Mouse (Mus musculus) kidney, embryonic 16.5 days (tissue): Measurements from ENCODE around the gene March7. TPM values are rescaled to one million over a fixed set of nuclear protein-coding genes. Genes with fewer than 3 reads are reported as not detected.

Experiments
- ATAC-seq: fragments of 200-750 bp; cut with Nextera tagmentation; 2 replicates; pipeline ENCODE4 v1.8.0; 2017; ENCODE audit warnings: moderate TSS enrichment; ENCODE audit not compliant: low FRiP score, low TSS enrichment
- H3K27ac ChIP-seq: fragments of 300-500 bp; sonication (generic); 2 replicates; pipeline ENCODE4 v1.5.1; 2014; ENCODE audit warnings: low read length
- H3K27me3 ChIP-seq: fragments of 300-500 bp; sonication (generic); 2 replicates; pipeline ENCODE4 v1.6.1; 2014; ENCODE audit warnings: low read length, control low read depth, mixed read lengths; ENCODE audit not compliant: insufficient read depth
- H3K36me3 ChIP-seq: fragments of 300-500 bp; sonication (generic); 2 replicates; pipeline ENCODE4 v1.6.1; 2014; ENCODE audit warnings: low read length, control low read depth, mixed read lengths; ENCODE audit not compliant: insufficient read depth
- H3K4me1 ChIP-seq: fragments of 300-500 bp; sonication (generic); 2 replicates; pipeline ENCODE4 v1.6.1; 2014; ENCODE audit warnings: low read length, control low read depth, mixed read lengths; ENCODE audit not compliant: insufficient read depth
- H3K4me2 ChIP-seq: fragments of 300-500 bp; sonication (generic); replicated peaks from 2 replicates; pipeline ENCODE4 v1.6.1; 2014; ENCODE audit warnings: low read depth, low read length
- H3K4me3 ChIP-seq: fragments of 300-500 bp; sonication (generic); 2 replicates; pipeline ENCODE4 v1.5.1; 2014; ENCODE audit warnings: mild to moderate bottlenecking, low read length
- H3K9ac ChIP-seq: fragments of 300-500 bp; sonication (generic); replicated peaks from 2 replicates; pipeline ENCODE4 v1.6.1; 2014; ENCODE audit warnings: low read length
- H3K9me3 ChIP-seq: fragments of 300-500 bp; sonication (generic); 2 replicates; pipeline ENCODE4 v1.6.1; 2016; ENCODE audit warnings: low read length, control low read depth
- WGBS: fragments of 180-500 bp; shearing (Covaris S2); extraction: QIAGEN DNeasy Blood & Tissue Kit; methylation state at CpG from one replicate; pipeline ENCODE4 v1.1.7; 2014; 5-methylcytosine and 5-hydroxymethylcytosine counted together
- polyA plus RNA-seq: library from polyadenylated mRNA; unstranded; fragments of >200 nt; fragmentation: Nextera tagmentation; extraction: Ambion mirVana; gene quantifications from 2 replicates; pipeline ENCODE4 v1.2.1, GENCODE M21; 2015

Gene March7
- polyA plus RNA-seq, 1 experiment from 2014 or later, result 64.6 TPM

DNA sequence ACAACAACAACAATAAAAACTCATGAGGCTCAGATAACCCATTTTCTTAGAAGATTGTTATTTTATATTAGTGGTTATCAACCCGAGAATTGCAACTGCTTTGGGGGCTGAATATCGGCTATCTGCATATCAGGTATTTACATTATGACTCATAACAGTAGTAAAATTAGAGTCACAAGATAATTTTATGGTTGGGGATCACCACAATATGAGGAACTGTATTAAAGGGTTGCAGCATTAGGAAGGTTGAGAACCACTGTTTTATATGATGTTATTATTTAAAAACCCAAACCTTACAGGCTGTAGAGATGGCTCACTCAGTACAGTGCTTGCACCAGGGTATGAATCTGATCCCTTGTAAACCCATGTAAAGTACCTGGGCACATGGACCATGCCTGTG, 89.6 kb downstream of the March7 start:
- Histone ChIP-seq H3K9me3 (no peaks in the 10 kb centered on the region), H3K4me1 (no peaks in the 10 kb centered on the region), H3K27ac (no peak overlapping the region), H3K27me3 (no peaks in the 10 kb centered on the region), H3K4me2 (no peak overlapping the region), H3K9ac (no peak overlapping the region), H3K4me3 (no peak overlapping the region), H3K36me3 (no peaks in the 10 kb centered on the region)
- 92% methylated on average over 2 of the region's 2 CpGs for WGBS
- ATAC-seq, result no peak

Other genes with a start within 250 kb of the March7 start
- 51.1 and 57.7 TPM in 2 replicates for gene Baz2b, start within 50 bp of the March7 start, polyA plus RNA-seq
- 42.1 and 44.8 TPM in 2 replicates for gene Cd302, start 74.6 kb downstream of the March7 start, polyA plus RNA-seq
- 2.7 and 3.0 TPM in 2 replicates for gene Ly75, start 173.4 kb downstream of the March7 start, polyA plus RNA-seq